ENCODE assay signal across 22 mouse cellular contexts in the genomic region with DNA sequence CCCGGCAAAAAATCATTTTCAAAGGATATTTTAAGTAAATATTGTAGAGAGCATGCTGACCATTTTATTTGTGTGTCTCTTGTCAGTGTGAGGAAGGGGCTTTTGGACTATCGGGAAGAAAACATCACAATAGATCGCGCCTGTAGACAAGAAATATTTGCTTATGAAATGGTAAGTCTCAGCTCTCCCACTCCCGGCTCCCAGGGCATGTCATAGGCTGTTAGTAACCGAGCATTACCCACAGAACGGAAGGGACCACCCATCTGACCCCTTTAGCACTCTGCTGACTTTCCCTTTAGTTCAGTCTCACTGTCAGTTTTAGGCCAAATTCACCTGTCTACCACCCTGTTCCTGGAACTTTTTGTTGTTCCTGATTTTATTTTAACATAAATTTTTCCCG. TPM values are rescaled to one million over a fixed set of nuclear protein-coding genes. Genes with fewer than 3 reads are reported as not detected.
DNase-seq lines count a peak whose midpoint lies in the region; ATAC-seq and TF ChIP-seq lines count a peak whose summit lies in the region.
"Had no signal": no experiment of that assay in that cellular context is flagged by ENCODE, and none has a peak within 500 bp of the region (broad histone marks: within the 10 kb centered on the region; RNA-seq: fewer than 3 reads in every experiment).

No protein-coding gene starts in this region.

- intact Hi-C loops in heart, postnatal 25 days (cut with DNase I) = no loop called here

- no peak overlapping the region for H3K4me2 ChIP-seq in midbrain, embryonic 11.5 days
- H3K4me2 ChIP-seq in midbrain, embryonic 14.5 days (ENCODE audit: low read length) = no peak overlapping the region

- no peak overlapping the region for H3K27ac ChIP-seq in midbrain, embryonic 11.5 days (ENCODE audit: low read depth, low read length)
- H3K27ac ChIP-seq in midbrain, embryonic 14.5 days (replicated peaks; ENCODE audit: low read depth, low read length) = no peak overlapping the region
- H3K27ac ChIP-seq in ES-Bruce4 (ENCODE audit: insufficient read depth, low read length) = peak overlapping the region; percentile 30; the same call in 1 of the 2 replicates

- 97% methylated on average over 8 of the region's 8 CpGs for WGBS in midbrain, embryonic 11.5 days
- WGBS in midbrain, embryonic 14.5 days = 97% methylated on average over 8 of the region's 8 CpGs

- no peak for TF ChIP-seq CTCF in ES-Bruce4 (IDR thresholded peaks at IDR 0.05; ENCODE audit: low read depth, low read length)

- H3K36me3 ChIP-seq in midbrain, embryonic 11.5 days (ENCODE audit: control insufficient read depth, insufficient read depth, low read length) = peaks cover 24% of the 10 kb centered on the region
- H3K36me3 ChIP-seq in midbrain, embryonic 14.5 days (ENCODE audit: control insufficient read depth, insufficient read depth, low read length) = peaks cover 70% of the 10 kb centered on the region
- peaks cover 37% of the 10 kb centered on the region for H3K36me3 ChIP-seq in ES-Bruce4 (ENCODE audit: control insufficient read depth, insufficient read depth, low read length, poor library complexity, severe bottlenecking)

- no peaks in the 10 kb centered on the region for H3K4me1 ChIP-seq in midbrain, embryonic 11.5 days (ENCODE audit: control insufficient read depth, insufficient read depth, low read length)
- no peaks in the 10 kb centered on the region for H3K4me1 ChIP-seq in midbrain, embryonic 14.5 days (ENCODE audit: control insufficient read depth, insufficient read depth, low read length)
- H3K4me1 ChIP-seq in ES-Bruce4 (ENCODE audit: control insufficient read depth, insufficient read depth, low read length) = peaks cover 2% of the 10 kb centered on the region

- no peak for TF ChIP-seq POLR2A in ES-Bruce4 (IDR thresholded peaks at IDR 0.05; ENCODE audit: insufficient read depth, low read length)

- no peak overlapping the region for H3K4me3 ChIP-seq in midbrain, embryonic 11.5 days (ENCODE audit: low read depth, low read length)
- no peak overlapping the region for H3K4me3 ChIP-seq in midbrain, embryonic 14.5 days (replicated peaks; ENCODE audit: low read depth, low read length)
- no peak overlapping the region for H3K4me3 ChIP-seq in ES-Bruce4 (ENCODE audit: low read depth, low read length)

- no peaks in the 10 kb centered on the region for H3K27me3 ChIP-seq in midbrain, embryonic 11.5 days (ENCODE audit: control insufficient read depth, insufficient read depth, low read length)
- no peaks in the 10 kb centered on the region for H3K27me3 ChIP-seq in midbrain, embryonic 14.5 days (ENCODE audit: control insufficient read depth, insufficient read depth, low read length)
- no peaks in the 10 kb centered on the region for H3K27me3 ChIP-seq in ES-Bruce4 (ENCODE audit: control insufficient read depth, insufficient read depth, low read length, poor library complexity, severe bottlenecking)
- H3K27me3 ChIP-seq: CH12.LX, Patski had no signal

- no peaks in the 10 kb centered on the region for H3K9me3 ChIP-seq in midbrain, embryonic 11.5 days (ENCODE audit: control insufficient read depth, low read length)
- H3K9me3 ChIP-seq in midbrain, embryonic 14.5 days (ENCODE audit: control insufficient read depth, low read length) = no peaks in the 10 kb centered on the region
- no peaks in the 10 kb centered on the region for H3K9me3 ChIP-seq in ES-Bruce4 (replicated peaks; ENCODE audit: control insufficient read depth, insufficient read depth, low read length, poor library complexity, severe bottlenecking)
- H3K9me3 ChIP-seq: G1E had no signal

- H3K9ac ChIP-seq in midbrain, embryonic 11.5 days (ENCODE audit: low read length) = no peak overlapping the region
- no peak overlapping the region for H3K9ac ChIP-seq in midbrain, embryonic 14.5 days (replicated peaks; ENCODE audit: low read length)
- no peak overlapping the region for H3K9ac ChIP-seq in ES-Bruce4 (ENCODE audit: low read depth, poor library complexity, severe bottlenecking)

- peak; percentile 61 for DNase-seq in heart, adult 11 months
- DNase-seq in heart, postnatal 25 days (ENCODE audit: low spot score) = no peak
- peak; percentile 81 for DNase-seq in midbrain, embryonic 11.5 days (ENCODE audit: low spot score, missing footprints)
- no peak for DNase-seq in midbrain, embryonic 14.5 days
- DNase-seq: adrenal gland, adult 2 months; adrenal gland, adult 8-10 months; adrenal gland, postnatal 10 days; adrenal gland, postnatal 14 days; adrenal gland, postnatal 25 days; adrenal gland, postnatal 36 days; B cell, adult 2 months; cerebellum, adult 11 months; cerebellum, adult 11-12 months; cerebellum, adult 18-20 months; cerebellum, adult 2 months had no signal

- no peak for ATAC-seq in midbrain, embryonic 11.5 days (ENCODE audit: low FRiP score)
- ATAC-seq in midbrain, embryonic 14.5 days (ENCODE audit: low FRiP score, low TSS enrichment) = no peak
- ATAC-seq in inflammation-experienced regulatory T-cells, adult 6 months = no peak
- ATAC-seq: activated CD4-positive, CD25-positive, alpha-beta regulatory T cell, adult 4 months; CD4-positive, CD25-positive, alpha-beta regulatory T cell, adult 4 months; Patski had no signal

- no peak for TF ChIP-seq EP300 in ES-Bruce4 (IDR thresholded peaks at IDR 0.05; ENCODE audit: insufficient read depth, low read depth, low read length)

RNA-seq across cellular contexts. Expression of gene Snapc3, which starts 10.2 kb away (rescaled TPM):
- total RNA-seq in heart, postnatal 25 days (2021) = 10 to 100 TPM; 17.1 to 17.6 TPM
- 75.2 and 83.0 TPM in 2 replicates for polyA plus RNA-seq in midbrain, embryonic 11.5 days (2014; fragmentation: Nextera tagmentation; extraction: Ambion mirVana)
- 86.8 and 87.3 TPM in 2 replicates for polyA plus RNA-seq in midbrain, embryonic 14.5 days (2014; fragmentation: Nextera tagmentation; extraction: Ambion mirVana)
- polyA plus RNA-seq in ES-Bruce4 (2011; ENCODE audit: insufficient read depth, insufficient read length, low read depth, missing spikeins) = 48.6 and 52.3 TPM in 2 replicates
- polyA plus RNA-seq in inflammation-experienced regulatory T-cells, adult 6 months (2017; shearing (Covaris generic)) = 10 to 100 TPM; 41.9 to 49.3 (median 46.3) TPM

RNA-seq across cellular contexts. Expression of gene Psip1, which starts 58.6 kb away (rescaled TPM):
- 10 to 100 TPM; 15.9 to 19.5 TPM for total RNA-seq in heart, postnatal 25 days (2021)
- polyA plus RNA-seq in midbrain, embryonic 11.5 days (2014; fragmentation: Nextera tagmentation; extraction: Ambion mirVana) = 469 and 508 TPM in 2 replicates
- 381 and 396 TPM in 2 replicates for polyA plus RNA-seq in midbrain, embryonic 14.5 days (2014; fragmentation: Nextera tagmentation; extraction: Ambion mirVana)
- polyA plus RNA-seq in ES-Bruce4 (2011; ENCODE audit: insufficient read depth, insufficient read length, low read depth, missing spikeins) = 434 and 464 TPM in 2 replicates
- 10 to 100 TPM; 64.5 to 71.5 (median 67.4) TPM for polyA plus RNA-seq in inflammation-experienced regulatory T-cells, adult 6 months (2017; shearing (Covaris generic))

Comparison
In these comparisons a context has a peak if more than half of its experiments do, and no peak if none do; other contexts are left out.
1. DNase-seq: peak in heart, adult 11 months (single experiment) and midbrain, embryonic 11.5 days (single experiment); none in heart, postnatal 25 days (single experiment) and midbrain, embryonic 14.5 days (single experiment).